Mouse (Mus musculus) kidney, postnatal 36 days (tissue): ENCODE results near the gene Itga5.
A peak's percentile ranks its signal among the peaks of the same experiment; 100 is the strongest.

Experiments used
- DNase-seq, 2 experiments: peaks; one replicate each; pipeline ENCODE4 v3.0.0; 2021 to 2022; ENCODE audit warnings: mixed read lengths in 2 of 2

The Itga5 gene

GRCm38 (mm10) chr15:103308876-103309580, 57.5 kb downstream of the Itga5 start:
- no peak for DNase-seq

DNA sequence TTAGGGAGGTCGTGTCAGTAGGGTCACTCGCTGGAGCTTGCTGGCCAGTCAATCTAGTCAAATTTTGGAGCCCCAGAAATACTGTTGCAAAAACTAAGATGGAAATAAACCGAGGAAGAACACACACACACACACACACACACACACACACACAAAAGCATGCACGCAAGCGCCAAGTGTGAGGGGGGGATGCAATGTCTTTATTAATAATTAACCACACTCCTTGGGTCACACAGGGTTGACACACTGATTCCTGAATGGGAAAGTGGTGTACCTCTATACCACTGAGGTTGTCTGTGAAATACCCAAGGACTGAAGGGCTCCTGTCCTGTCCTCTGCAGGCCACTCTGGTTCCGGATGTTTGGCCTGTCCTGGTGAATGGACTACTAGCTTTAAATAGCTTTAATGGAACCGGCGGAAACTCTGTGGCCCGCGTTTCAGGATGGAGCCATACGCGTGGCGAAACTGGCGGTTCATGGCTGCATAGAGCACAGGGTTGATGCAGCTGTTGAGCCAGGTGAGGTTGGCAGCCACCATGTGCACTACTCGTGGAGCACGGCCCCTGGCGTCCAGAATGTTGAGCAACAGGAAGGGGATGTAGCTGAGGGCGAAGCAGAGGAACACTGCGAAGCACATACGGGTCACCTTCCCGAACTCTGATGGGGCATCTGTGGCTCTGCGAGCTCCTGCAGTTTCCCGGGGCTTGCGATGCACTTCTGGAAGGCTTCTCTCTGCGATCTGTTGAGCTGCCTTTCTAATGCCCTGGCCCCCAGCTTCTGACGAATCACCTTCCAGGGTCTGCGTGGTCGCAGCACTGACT, 58.3 kb downstream of the Itga5 start:
- peak; percentile 55 to 65 for DNase-seq

- peak; percentile 94 to 97 for DNase-seq
These were observed 59.4 kb downstream of the Itga5 start for GRCm38 (mm10) chr15:103307125-103307524.

DNA sequence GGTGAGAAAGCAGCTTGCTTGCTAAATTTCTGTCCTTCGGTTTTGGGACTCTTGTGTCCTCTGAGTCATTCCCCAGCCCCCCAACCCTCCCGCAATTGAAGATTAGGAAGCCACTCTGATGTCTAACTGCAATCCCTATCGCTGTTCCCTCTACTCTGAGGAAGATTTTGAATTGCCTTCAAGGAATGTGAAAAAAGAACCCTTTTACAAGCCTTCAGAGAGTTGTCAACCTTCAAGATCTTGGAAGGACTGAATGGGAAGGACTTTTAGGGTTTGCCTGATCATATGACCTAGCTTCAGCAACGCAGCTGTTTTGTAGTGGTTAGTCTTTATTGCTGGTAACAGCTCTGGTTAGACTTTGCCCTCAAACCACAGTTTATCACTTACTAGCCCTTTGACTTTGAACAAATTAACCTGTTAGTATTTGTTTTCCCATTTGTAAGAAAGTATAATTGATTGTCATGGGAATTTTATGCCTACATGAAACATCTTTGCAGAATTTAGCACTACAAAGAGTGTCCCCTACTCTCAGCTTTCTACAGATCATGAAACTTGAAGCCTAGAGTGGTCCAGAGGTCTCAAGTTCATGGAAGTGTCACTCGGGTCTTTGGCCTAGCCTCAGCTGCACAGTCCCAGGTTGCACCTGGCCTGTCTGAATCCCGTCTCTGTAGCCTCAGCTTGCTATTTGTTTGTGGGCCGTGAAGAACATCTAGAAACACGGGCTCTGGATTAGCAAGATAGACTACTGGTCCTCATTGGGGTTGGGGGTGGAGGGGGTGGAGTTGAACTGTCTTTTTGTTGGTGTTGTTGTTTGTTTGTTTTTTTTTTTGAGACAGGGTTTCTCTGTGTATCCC, 60.5 kb downstream of the Itga5 start:
- peak; percentile 49 to 80 for DNase-seq

- DNase-seq, result peak; percentile 99
These were observed 61.4 kb downstream of the Itga5 start for GRCm38 (mm10) chr15:103305070-103305678.

DNA sequence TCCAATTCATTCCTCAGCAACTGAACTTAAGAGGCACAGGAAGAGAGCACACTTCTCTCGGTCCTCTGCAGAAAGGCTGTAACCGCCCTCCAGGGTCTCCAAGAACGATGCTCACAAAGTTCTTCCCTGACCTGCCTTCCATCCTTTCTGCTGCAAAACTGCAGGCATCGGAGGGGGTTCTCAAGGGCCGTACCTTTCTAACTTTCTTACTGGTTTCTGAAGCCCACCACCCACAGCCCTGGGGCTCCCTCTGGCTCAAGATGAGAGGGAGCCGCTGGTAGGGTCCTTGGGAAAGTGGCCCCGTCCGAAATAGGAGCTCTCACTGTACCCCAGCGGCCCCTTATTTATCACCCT, 62.0 kb downstream of the Itga5 start:
- peak in 1 of 2 experiments; percentile 28 for DNase-seq

DNA sequence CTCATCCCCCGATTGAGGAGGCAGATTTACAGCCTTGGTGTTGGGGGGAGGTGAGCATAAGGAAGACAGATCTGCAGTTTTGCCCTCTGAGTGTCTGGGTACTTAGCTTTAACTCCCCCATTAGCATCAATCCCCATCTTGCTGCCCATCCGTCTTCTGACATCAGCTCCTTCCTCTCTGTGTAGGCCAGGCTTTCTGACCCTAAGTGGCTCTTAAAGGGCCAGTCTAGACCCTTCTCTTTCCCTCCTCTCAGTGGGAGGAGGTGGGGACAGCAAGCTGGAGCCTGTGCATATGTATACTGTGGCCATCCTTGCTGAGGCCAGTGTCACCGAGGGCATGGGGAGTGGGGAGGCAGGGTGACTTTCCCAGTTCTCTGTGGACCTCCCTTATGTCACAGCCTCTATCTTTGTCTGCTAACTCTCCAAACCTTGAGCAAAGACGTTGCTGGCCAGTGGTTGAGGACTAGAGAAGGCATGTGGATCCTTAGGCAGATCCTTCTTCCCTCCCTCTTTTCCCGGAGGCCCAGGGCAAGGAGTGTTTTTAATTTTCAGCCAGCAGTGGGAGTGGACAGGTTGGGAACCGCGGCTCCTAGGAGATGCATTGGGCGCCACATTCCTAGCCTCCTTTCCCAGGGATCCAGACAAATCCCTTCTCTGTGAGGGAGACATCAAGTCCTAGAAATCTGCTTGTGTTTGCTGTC, 62.5 kb downstream of the Itga5 start:
- peak in 1 of 2 experiments; percentile 43 for DNase-seq

GRCm38 (mm10) chr15:103302341-103303021, 64.1 kb downstream of the Itga5 start:
- DNase-seq, result no peak

GRCm38 (mm10) chr15:103301547-103302340, 64.8 kb downstream of the Itga5 start:
- no peak for DNase-seq

- DNase-seq, result no peak
These were observed 65.5 kb downstream of the Itga5 start for GRCm38 (mm10) chr15:103301046-103301445.

- DNase-seq, result no peak
These were observed 66.0 kb downstream of the Itga5 start for GRCm38 (mm10) chr15:103300560-103300959.

DNA sequence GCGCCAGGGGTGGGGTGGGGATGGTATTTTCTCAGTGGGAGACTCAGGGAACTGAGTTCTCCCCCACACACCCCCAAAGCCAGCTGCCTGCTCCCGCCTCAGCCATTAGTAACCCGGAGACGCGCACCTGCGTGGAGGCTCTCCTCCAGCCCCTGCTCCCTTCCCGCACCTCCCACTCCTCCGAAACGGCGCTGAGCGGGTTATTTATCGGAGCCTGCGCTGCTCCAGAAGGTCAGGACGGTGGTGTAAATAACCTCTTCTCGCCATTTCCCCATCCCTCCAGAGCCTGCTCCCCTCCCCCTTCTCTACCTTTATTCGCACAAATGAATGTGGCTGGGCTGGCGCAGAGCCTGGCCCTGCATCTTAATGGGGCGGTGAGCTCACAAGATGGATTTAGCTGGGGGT, 66.5 kb downstream of the Itga5 start:
- DNase-seq, result peak in 1 of 2 experiments; percentile 46

DNA sequence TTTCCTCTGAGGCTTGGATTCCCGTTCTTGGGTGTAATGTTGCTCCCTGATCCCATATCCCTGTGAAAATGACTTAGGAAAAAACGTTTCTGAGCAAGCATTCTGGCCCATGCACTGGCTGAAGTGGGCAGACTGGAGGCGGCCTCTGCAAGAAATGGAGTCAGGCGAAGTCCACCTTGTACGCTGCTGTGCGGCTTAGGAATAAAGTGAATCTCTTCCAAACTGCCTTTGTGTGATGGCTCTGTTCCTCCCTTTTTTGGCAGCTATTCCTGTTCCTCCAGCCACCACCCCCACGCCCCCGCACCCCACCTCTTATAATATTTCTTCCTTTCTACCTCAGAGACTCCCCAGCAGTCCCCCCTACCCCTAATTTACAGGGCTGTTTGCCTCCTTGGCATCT, 66.9 kb downstream of the Itga5 start:
- no peak for DNase-seq

DNA sequence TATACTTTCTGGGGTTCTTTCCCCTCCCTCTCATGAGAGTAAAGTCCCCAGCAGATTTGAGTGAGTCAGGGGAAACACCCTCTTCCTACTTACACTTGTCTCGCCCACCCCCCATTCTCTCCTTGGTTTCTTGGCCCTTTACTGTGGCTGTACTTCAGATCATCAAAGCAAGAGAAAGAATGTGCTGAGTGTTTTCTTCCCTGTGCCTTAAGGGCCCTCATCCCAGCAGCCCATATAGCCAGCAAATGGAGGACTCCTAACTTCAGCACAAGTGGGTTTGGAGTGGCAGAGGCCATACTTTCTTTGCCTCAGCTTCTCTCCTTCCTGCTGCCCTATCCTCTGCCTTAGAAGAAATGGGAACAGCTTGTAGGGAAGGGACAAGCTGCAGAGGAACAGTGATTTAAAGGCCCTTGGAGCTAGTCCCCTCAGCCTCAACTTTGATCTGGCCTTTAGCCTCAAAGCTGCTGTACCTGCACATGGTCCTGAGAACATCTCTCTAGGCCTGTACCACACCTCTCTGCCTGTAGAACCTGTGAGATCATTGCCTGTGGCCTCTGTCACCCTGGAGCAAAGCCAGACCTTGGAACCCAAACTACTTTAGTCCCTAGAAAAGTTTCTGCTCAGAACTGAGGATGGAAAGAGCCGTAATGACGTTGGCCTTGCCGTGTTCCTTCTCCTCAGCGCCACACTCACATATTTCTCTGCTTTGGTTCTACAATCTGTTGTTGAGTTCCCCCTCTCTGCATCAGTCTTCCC, 67.5 kb downstream of the Itga5 start:
- DNase-seq, result no peak

- no peak for DNase-seq
These were observed 68.5 kb downstream of the Itga5 start for GRCm38 (mm10) chr15:103298026-103298425.

- no peak for DNase-seq
These were observed 69.2 kb downstream of the Itga5 start for GRCm38 (mm10) chr15:103297313-103297712.

- DNase-seq, result no peak
These were observed 70.7 kb downstream of the Itga5 start for GRCm38 (mm10) chr15:103295851-103296250.

DNA sequence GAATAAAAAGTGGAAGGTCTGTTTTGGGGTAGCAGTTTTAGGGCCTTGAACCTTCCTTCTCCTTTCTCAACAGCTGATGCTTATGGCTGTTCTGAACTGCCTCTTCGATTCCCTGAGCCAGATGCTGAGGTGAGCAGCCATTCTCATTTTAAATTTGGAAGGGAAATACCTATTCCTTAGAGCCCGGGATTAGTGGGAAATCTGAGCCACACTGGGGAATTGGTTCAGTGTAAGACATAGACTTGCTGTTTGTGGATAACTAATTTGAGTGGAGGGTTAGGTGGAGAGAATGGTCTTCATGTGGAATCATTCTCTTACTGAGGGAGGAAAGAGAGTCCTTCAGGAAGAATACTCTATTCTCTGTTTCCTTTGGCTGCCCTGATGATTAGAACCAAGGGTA, 71.9 kb downstream of the Itga5 start:
- no peak for DNase-seq
